Mouse (Mus musculus) urinary bladder, postnatal 0 days (tissue): Measurements from ENCODE around the gene Spr. TPM values are rescaled to one million over a fixed set of nuclear protein-coding genes. Genes with fewer than 3 reads are reported as not detected.

ENCODE experiments used
- polyA plus RNA-seq: library from polyadenylated mRNA; unstranded; fragments of >200 nt; fragmentation: Nextera tagmentation; extraction: Ambion mirVana; gene quantifications from 2 replicates; pipeline ENCODE4 v1.2.1, GENCODE M21; 2015

Spr gene
- 37.0 and 37.8 TPM in 2 replicates for polyA plus RNA-seq

GRCm38 (mm10) chr6:85137217-85138035 lies at the start of gene Spr:
Gene Spr (minus strand): TSS chr6:85137766.

Other genes with a start within 250 kb of the Spr start
- 13.6 and 14.2 TPM in 2 replicates for gene Exoc6b, start 68.3 kb downstream of the Spr start, polyA plus RNA-seq
- not detected in 2 replicates for gene Emx1, start 49.7 kb upstream of the Spr start, polyA plus RNA-seq
- 3.1 and 5.5 TPM in 2 replicates for gene Sfxn5, start 195.7 kb upstream of the Spr start, polyA plus RNA-seq
- 49.0 and 51.1 TPM in 2 replicates for gene Rab11fip5, start 236.9 kb upstream of the Spr start, polyA plus RNA-seq